Mouse (Mus musculus): ENCODE results near the gene Olfr519. TPM values are rescaled to one million over a fixed set of nuclear protein-coding genes. Genes with fewer than 3 reads are reported as not detected.
A peak's percentile ranks its signal among the peaks of the same experiment; 100 is the strongest.

Gene Olfr519
- not detected in 2 replicates for polyA plus RNA-seq (2016; fragmentation: Nextera tagmentation; extraction: Ambion mirVana)

- ATAC-seq (ENCODE audit: low FRiP score): no peak
- WGBS: 91% methylated on average over 5 of the region's 5 CpGs
- Histone ChIP-seq H3K4me1 (no peaks in the 10 kb centered on the region), H3K9ac (no peak within 1 kb of the TSS), H3K36me3 (no peaks in the 10 kb centered on the region), H3K4me2 (replicated peaks) (no peak within 1 kb of the TSS), H3K27me3 (no peaks in the 10 kb centered on the region), H3K4me3 (no peak within 1 kb of the TSS), H3K9me3 (replicated peaks) (no peaks in the 10 kb centered on the region), H3K27ac (no peak within 1 kb of the TSS)
Measured at GRCm38 (mm10) chr7:108894320-108894719, at the start of gene Olfr519. Olfr519 (minus strand) TSS chr7:108894420.

GRCm38 (mm10) chr7:108944002-108944401 is 49.8 kb upstream of the Olfr519 start:
- WGBS: 3% methylated on average over 2 of the region's 2 CpGs

GRCm38 (mm10) chr7:108941466-108941865 is 47.2 kb upstream of the Olfr519 start:
- Histone ChIP-seq H3K9me3 (replicated peaks) (no peaks in the 10 kb centered on the region), H3K27ac (no peak overlapping the region), H3K4me2 (replicated peaks) (no peak overlapping the region), H3K27me3 (no peaks in the 10 kb centered on the region), H3K4me3 (no peak overlapping the region), H3K36me3 (peaks cover 77% of the 10 kb centered on the region), H3K9ac (no peak overlapping the region), H3K4me1 (0 out of 2 replicates have a peak, but pooled peaks cover under 1% of the 10 kb centered on the region)
- no peak for ATAC-seq (ENCODE audit: low FRiP score)
- WGBS: 94% methylated on average over 9 of the region's 9 CpGs

More at GRCm38 (mm10) chr7:108944002-108944401, 49.8 kb upstream of the Olfr519 start:
- no peak overlapping the region for H3K27ac ChIP-seq
- no peaks in the 10 kb centered on the region for H3K9me3 ChIP-seq (replicated peaks)
- H3K9ac ChIP-seq: no peak overlapping the region
- peaks cover 55% of the 10 kb centered on the region for H3K36me3 ChIP-seq
- H3K27me3 ChIP-seq: peaks cover 8% of the 10 kb centered on the region; the same call in 1 of the 2 replicates
- H3K4me2 ChIP-seq (replicated peaks): no peak overlapping the region
- ATAC-seq (ENCODE audit: low FRiP score): peak; percentile 46; the same call in 1 of the 2 replicates
- no peaks in the 10 kb centered on the region for H3K4me1 ChIP-seq
- no peak overlapping the region for H3K4me3 ChIP-seq

GRCm38 (mm10) chr7:108936591-108936990 is 42.4 kb upstream of the Olfr519 start:
- Histone ChIP-seq H3K27me3 (no peaks in the 10 kb centered on the region), H3K9ac (no peak overlapping the region), H3K4me1 (peaks cover 18% of the 10 kb centered on the region), H3K9me3 (replicated peaks) (no peaks in the 10 kb centered on the region), H3K27ac (no peak overlapping the region), H3K36me3 (peaks cover 49% of the 10 kb centered on the region), H3K4me3 (no peak overlapping the region), H3K4me2 (replicated peaks) (no peak overlapping the region)
- no peak for ATAC-seq (ENCODE audit: low FRiP score)
- 94% methylated on average over 4 of the region's 4 CpGs for WGBS

- peaks cover 37% of the 10 kb centered on the region for H3K36me3 ChIP-seq
- H3K27ac ChIP-seq: no peak overlapping the region
- H3K9ac ChIP-seq: peak overlapping the region; percentile 96
- peaks cover 18% of the 10 kb centered on the region for H3K4me1 ChIP-seq
- ATAC-seq (ENCODE audit: low FRiP score): no peak
- no peaks in the 10 kb centered on the region for H3K9me3 ChIP-seq (replicated peaks)
- peak overlapping the region; percentile 97 for H3K4me3 ChIP-seq
- H3K27me3 ChIP-seq: no peaks in the 10 kb centered on the region
- 89% methylated on average over 7 of the region's 7 CpGs for WGBS
- peak overlapping the region; percentile 91 for H3K4me2 ChIP-seq (replicated peaks)
Measured at GRCm38 (mm10) chr7:108935411-108935810, 41.2 kb upstream of the Olfr519 start.

- Histone ChIP-seq H3K4me3 (peak overlapping the region; percentile 97), H3K4me1 (peaks cover 18% of the 10 kb centered on the region), H3K27ac (0 out of 2 replicates have a peak overlapping the region, but pooled peaks have one; percentile 89), H3K9ac (peak overlapping the region; percentile 96), H3K9me3 (replicated peaks) (no peaks in the 10 kb centered on the region), H3K36me3 (peaks cover 31% of the 10 kb centered on the region), H3K4me2 (replicated peaks) (peak overlapping the region; percentile 91), H3K27me3 (no peaks in the 10 kb centered on the region)
- 6% methylated on average over 8 of the region's 8 CpGs for WGBS
- ATAC-seq (ENCODE audit: low FRiP score): no peak
Measured at GRCm38 (mm10) chr7:108934836-108935235, 40.6 kb upstream of the Olfr519 start.

GRCm38 (mm10) chr7:108933794-108934731 is 39.8 kb upstream of the Olfr519 start, which contains the start of gene Eif3f:
Eif3f (plus strand) TSS chr7:108934417.
- WGBS: 2% methylated on average over 50 of the region's 50 CpGs
- no peaks in the 10 kb centered on the region for H3K27me3 ChIP-seq
- H3K4me2 ChIP-seq (replicated peaks): peak within 1 kb of the TSS; percentile 91
- peaks cover 18% of the 10 kb centered on the region for H3K4me1 ChIP-seq
- peak within 1 kb of the TSS; percentile 89 for H3K27ac ChIP-seq
- peak within 1 kb of the TSS; percentile 96 for H3K9ac ChIP-seq
- H3K4me3 ChIP-seq: peak within 1 kb of the TSS; percentile 97
- peaks cover 24% of the 10 kb centered on the region for H3K36me3 ChIP-seq
- ATAC-seq (ENCODE audit: low FRiP score): peak; percentile 97
- H3K9me3 ChIP-seq (replicated peaks): no peaks in the 10 kb centered on the region

- no peak within 1 kb of the TSS for H3K4me2 ChIP-seq (replicated peaks)
- H3K9me3 ChIP-seq (replicated peaks): no peaks in the 10 kb centered on the region
- H3K4me1 ChIP-seq: peaks cover 1% of the 10 kb centered on the region
- no peaks in the 10 kb centered on the region for H3K27me3 ChIP-seq
- H3K9ac ChIP-seq: no peak within 1 kb of the TSS
- 83% methylated on average over 6 of the region's 6 CpGs for whole genome bisulfite sequencing
- no peak for ATAC-seq (ENCODE audit: low FRiP score)
- no peak within 1 kb of the TSS for H3K4me3 ChIP-seq
- H3K36me3 ChIP-seq: no peaks in the 10 kb centered on the region
- H3K27ac ChIP-seq: no peak within 1 kb of the TSS
Measured at GRCm38 (mm10) chr7:108929726-108930393, 35.6 kb upstream of the Olfr519 start, which contains the start of gene Nlrp10. Nlrp10 (minus strand) TSS chr7:108930178.

- H3K9ac ChIP-seq: no peak overlapping the region
- no peak overlapping the region for H3K4me2 ChIP-seq (replicated peaks)
- H3K4me3 ChIP-seq: no peak overlapping the region
- WGBS: 80% methylated on average over 11 of the region's 11 CpGs
- H3K9me3 ChIP-seq (replicated peaks): no peaks in the 10 kb centered on the region
- no peak for ATAC-seq (ENCODE audit: low FRiP score)
- no peak overlapping the region for H3K27ac ChIP-seq
- no peaks in the 10 kb centered on the region for H3K4me1 ChIP-seq
- H3K27me3 ChIP-seq: no peaks in the 10 kb centered on the region
- no peaks in the 10 kb centered on the region for H3K36me3 ChIP-seq
Measured at GRCm38 (mm10) chr7:108928280-108929188, 34.3 kb upstream of the Olfr519 start.

GRCm38 (mm10) chr7:108927043-108927442 is 32.8 kb upstream of the Olfr519 start:
- 71% methylated on average over 4 of the region's 4 CpGs for WGBS
- Histone ChIP-seq H3K9me3 (replicated peaks) (no peaks in the 10 kb centered on the region), H3K27ac (no peak overlapping the region), H3K9ac (no peak overlapping the region), H3K4me2 (replicated peaks) (no peak overlapping the region), H3K4me1 (no peaks in the 10 kb centered on the region), H3K27me3 (no peaks in the 10 kb centered on the region), H3K36me3 (no peaks in the 10 kb centered on the region), H3K4me3 (no peak overlapping the region)
- no peak for ATAC-seq (ENCODE audit: low FRiP score)

- Histone ChIP-seq H3K4me1 (no peaks in the 10 kb centered on the region), H3K27me3 (no peaks in the 10 kb centered on the region), H3K36me3 (no peaks in the 10 kb centered on the region), H3K9me3 (replicated peaks) (no peaks in the 10 kb centered on the region), H3K4me3 (no peak overlapping the region), H3K9ac (no peak overlapping the region), H3K27ac (no peak overlapping the region), H3K4me2 (replicated peaks) (no peak overlapping the region)
- ATAC-seq (ENCODE audit: low FRiP score): no peak
- WGBS: 84% methylated on average over 2 of the region's 2 CpGs
Measured at GRCm38 (mm10) chr7:108903969-108904368, 9.7 kb upstream of the Olfr519 start.

All from hindbrain, embryonic 12.5 days (tissue).